Mouse (Mus musculus) stomach, postnatal 0 days (tissue): ENCODE results near the gene Myl12a.

ENCODE experiments used
- CTCF ChIP-seq: IDR thresholded peaks from 2 replicates; pipeline ENCODE4 v1.5.1; 2016; ENCODE audit warnings: antibody characterized with exemption, low read depth, mild to moderate bottlenecking, moderate library complexity
- EP300 ChIP-seq: optimal IDR thresholded peaks from 2 replicates; pipeline ENCODE3; 2016; ENCODE audit warnings: antibody characterized with exemption

- TF ChIP-seq CTCF (no peak), EP300 (no peak)
These were observed 44.2 kb upstream of the Myl12a start for GRCm38 (mm10) chr17:71046856-71047255.
